Mouse (Mus musculus) embryonic facial prominence, embryonic 10.5 days (tissue): ENCODE data around the gene Celsr2. TPM values are rescaled to one million over a fixed set of nuclear protein-coding genes. Genes with fewer than 3 reads are reported as not detected.
A peak's percentile ranks its signal among the peaks of the same experiment; 100 is the strongest.

Experiments used
- DNase-seq: peaks from one replicate; pipeline ENCODE4 v3.0.0-alpha.2; 2017; ENCODE audit warnings: low spot score
- H3K27ac ChIP-seq: fragments of 300-500 bp; sonication (generic); replicated peaks from 2 replicates; pipeline ENCODE4 v1.5.1; 2016; ENCODE audit warnings: mild to moderate bottlenecking
- H3K27me3 ChIP-seq: fragments of 300-500 bp; sonication (generic); replicated peaks from 2 replicates; pipeline ENCODE4 v1.6.1; 2016; ENCODE audit warnings: low read depth, mild to moderate bottlenecking; ENCODE audit not compliant: poor library complexity, severe bottlenecking
- H3K36me3 ChIP-seq: fragments of 300-500 bp; sonication (generic); replicated peaks from 2 replicates; pipeline ENCODE4 v1.6.1; 2016; ENCODE audit warnings: mild to moderate bottlenecking, moderate library complexity
- H3K4me1 ChIP-seq: fragments of 300-500 bp; sonication (generic); 2 replicates; pipeline ENCODE4 v1.6.1; 2016
- H3K4me3 ChIP-seq: fragments of 300-500 bp; sonication (generic); 2 replicates; pipeline ENCODE4 v1.5.1; 2016; ENCODE audit warnings: mild to moderate bottlenecking, moderate library complexity
- H3K9me3 ChIP-seq: fragments of 300-500 bp; sonication (generic); 2 replicates; pipeline ENCODE4 v1.6.1; 2016; ENCODE audit warnings: mild to moderate bottlenecking
- WGBS: fragments of 180-500 bp; shearing (Covaris S2); methylation state at CpG from one replicate; pipeline ENCODE4 v1.1.7; 2016; 5-methylcytosine and 5-hydroxymethylcytosine counted together
- polyA plus RNA-seq: library from polyadenylated mRNA; unstranded; fragments of >200 nt; fragmentation: Nextera tagmentation; extraction: Ambion mirVana; gene quantifications from 2 replicates; pipeline ENCODE4 v1.2.1, GENCODE M21; 2016

The Celsr2 gene
- polyA plus RNA-seq = 10.2 and 20.1 TPM in 2 replicates

DNA sequence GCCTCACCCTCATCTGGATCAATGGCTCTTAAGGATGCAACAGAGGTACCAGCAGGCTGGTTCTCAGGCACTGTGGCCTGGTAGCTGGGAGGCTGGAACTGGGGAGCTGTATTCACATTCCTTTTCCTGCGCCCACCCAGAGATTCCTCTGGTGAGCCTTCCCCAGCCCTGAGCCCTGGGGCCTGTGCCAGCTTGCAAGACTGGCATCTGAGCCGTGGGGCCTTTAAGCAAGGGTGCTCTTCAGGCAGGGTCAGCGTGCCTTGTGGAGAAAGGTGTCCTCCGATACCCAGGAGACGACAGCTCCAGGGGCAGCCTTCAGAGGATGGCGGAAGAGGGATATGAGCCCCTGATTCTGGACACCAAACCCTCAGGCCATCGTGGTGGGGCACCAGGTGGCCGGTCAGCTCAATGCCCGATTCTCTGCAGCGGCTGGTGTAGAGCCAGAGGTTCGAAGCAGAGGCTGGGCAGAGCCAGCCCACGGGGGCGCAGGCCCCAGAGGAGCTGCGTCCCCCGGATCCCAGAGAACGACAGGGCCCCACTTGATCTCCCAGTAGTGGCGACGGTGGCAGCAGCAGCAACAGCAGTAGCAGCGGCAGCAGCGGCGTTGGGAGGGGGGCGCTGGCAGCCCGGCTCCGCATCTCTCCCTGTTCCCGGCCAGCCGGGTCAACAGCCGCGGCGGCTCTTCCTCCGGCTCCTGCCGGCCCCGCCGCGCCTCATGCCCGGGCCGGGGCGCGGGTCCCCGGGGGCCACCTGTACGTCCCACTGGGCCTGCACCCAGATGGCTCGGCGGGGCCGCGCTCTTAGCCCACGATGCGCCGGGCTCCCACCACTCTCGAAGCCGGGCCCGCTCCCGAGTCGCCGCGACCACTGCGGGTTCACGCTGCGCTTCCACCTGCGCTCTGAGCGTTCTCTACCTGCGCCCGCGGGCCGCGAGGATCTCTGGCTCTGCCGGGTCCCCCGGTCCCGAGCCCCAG is at the start of gene Celsr2:
Gene Celsr2, minus strand, starts transcription at position 696 of the 974 bp plus-strand sequence.
- Histone ChIP-seq H3K36me3 (peaks cover 36% of the 10 kb centered on the region), H3K4me1 (peaks cover 36% of the 10 kb centered on the region), H3K4me3 (peak within 1 kb of the TSS; percentile 82), H3K27ac (peak within 1 kb of the TSS; percentile 93), H3K9me3 (peaks cover 25% of the 10 kb centered on the region), H3K27me3 (peaks cover 42% of the 10 kb centered on the region)
- peak; percentile 69 for DNase-seq
- 6% methylated on average over 67 of the region's 67 CpGs for WGBS

DNA sequence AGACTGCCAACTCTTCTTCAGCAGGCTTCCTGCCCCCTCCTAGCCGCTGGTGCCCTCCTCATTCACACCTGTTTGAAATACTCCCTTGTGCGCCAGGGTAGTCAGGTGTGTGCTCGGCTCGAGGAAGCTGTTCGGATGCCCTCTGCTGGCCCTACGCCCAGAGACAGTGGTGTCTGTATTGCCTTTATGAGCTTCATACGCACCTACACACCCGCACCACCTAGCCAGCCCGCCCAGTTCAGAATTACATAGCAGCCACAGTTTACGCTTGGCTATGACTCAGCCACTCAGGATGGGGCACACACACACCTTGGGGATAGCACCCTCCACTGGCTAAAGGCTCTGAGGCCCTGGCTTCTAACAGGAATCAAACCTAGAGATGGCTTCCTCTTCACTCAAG is 43.5 kb upstream of the Celsr2 start:
- peaks cover 3% of the 10 kb centered on the region; the same call in 1 of the 2 replicates for H3K4me1 ChIP-seq
- no peaks in the 10 kb centered on the region for H3K9me3 ChIP-seq
- WGBS = 46% methylated on average over 10 of the region's 10 CpGs
- H3K27me3 ChIP-seq = peaks cover 6% of the 10 kb centered on the region; the same call in 1 of the 2 replicates
- no peak for DNase-seq
- H3K4me3 ChIP-seq = no peak overlapping the region
- no peaks in the 10 kb centered on the region for H3K36me3 ChIP-seq
- H3K27ac ChIP-seq = no peak overlapping the region

DNA sequence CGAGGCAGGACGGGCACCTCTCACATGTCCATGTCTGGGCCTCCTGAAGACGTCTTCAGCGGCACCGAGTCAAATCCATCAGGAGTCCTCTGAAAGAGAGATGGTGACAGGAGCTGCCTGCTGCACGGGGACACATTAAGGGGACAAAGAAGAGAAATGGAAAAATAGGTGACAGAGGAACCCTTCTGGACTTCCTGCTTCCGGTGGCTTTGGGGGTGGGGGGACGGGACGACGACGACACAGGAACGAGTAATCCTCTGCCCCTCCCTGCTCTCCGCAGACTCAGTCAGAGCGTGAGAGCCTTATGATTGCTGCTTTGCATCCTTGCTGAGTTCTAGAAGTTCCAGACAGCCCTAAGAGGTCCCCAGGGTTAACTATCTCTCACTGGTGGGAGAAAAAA is 43.0 kb upstream of the Celsr2 start:
- 56% methylated on average over 14 of the region's 14 CpGs for WGBS
- no peak overlapping the region for H3K27ac ChIP-seq
- H3K4me1 ChIP-seq = peaks cover 3% of the 10 kb centered on the region; the same call in 1 of the 2 replicates
- DNase-seq = no peak
- peaks cover 6% of the 10 kb centered on the region; the same call in 1 of the 2 replicates for H3K27me3 ChIP-seq
- no peak overlapping the region for H3K4me3 ChIP-seq
- H3K9me3 ChIP-seq = no peaks in the 10 kb centered on the region
- no peaks in the 10 kb centered on the region for H3K36me3 ChIP-seq

GRCm38 (mm10) chr3:108454172-108454571 is 38.8 kb upstream of the Celsr2 start:
- 71% methylated on average over 1 of the region's 1 CpGs for WGBS
- Histone ChIP-seq H3K36me3 (no peaks in the 10 kb centered on the region), H3K4me1 (peaks cover 3% of the 10 kb centered on the region; the same call in 1 of the 2 replicates), H3K9me3 (no peaks in the 10 kb centered on the region), H3K27ac (no peak overlapping the region), H3K4me3 (no peak overlapping the region), H3K27me3 (no peaks in the 10 kb centered on the region)
- DNase-seq = no peak

GRCm38 (mm10) chr3:108451969-108452368 is 36.6 kb upstream of the Celsr2 start:
- no peak for DNase-seq
- no peaks in the 10 kb centered on the region for H3K36me3 ChIP-seq
- H3K27me3 ChIP-seq = no peaks in the 10 kb centered on the region
- no peaks in the 10 kb centered on the region for H3K9me3 ChIP-seq
- H3K27ac ChIP-seq = no peak overlapping the region
- no peak overlapping the region for H3K4me3 ChIP-seq
- 82% methylated on average over 2 of the region's 2 CpGs for WGBS
- H3K4me1 ChIP-seq = no peaks in the 10 kb centered on the region

DNA sequence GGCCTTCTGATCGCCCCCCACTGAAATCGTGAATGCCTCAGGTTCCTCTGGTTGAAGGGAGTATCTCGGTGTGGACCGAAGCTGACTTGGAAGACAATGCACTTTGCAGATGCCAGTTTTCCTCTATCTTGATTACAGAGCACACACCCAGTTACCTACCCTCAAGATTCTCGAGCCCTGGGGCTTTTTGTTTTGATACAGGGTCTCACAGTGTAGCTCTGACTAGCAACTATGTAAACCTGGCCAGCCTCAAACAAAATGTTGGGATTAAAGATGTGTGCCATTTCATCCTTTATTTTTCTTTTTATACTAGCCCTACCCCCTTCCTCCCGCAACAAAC is 30.0 kb upstream of the Celsr2 start:
- WGBS = 15% methylated on average over 6 of the region's 6 CpGs
- Histone ChIP-seq H3K27ac (peak overlapping the region; percentile 87), H3K4me3 (peak overlapping the region; percentile 80), H3K4me1 (peaks cover 27% of the 10 kb centered on the region), H3K27me3 (no peaks in the 10 kb centered on the region), H3K36me3 (peaks cover 21% of the 10 kb centered on the region), H3K9me3 (no peaks in the 10 kb centered on the region)
- DNase-seq = no peak

GRCm38 (mm10) chr3:108444698-108445365 is 29.5 kb upstream of the Celsr2 start, which contains the start of gene Sars:
Gene Sars, minus strand, starts transcription at chr3:108445209.
- Histone ChIP-seq H3K9me3 (no peaks in the 10 kb centered on the region), H3K4me1 (peaks cover 27% of the 10 kb centered on the region), H3K4me3 (peak within 1 kb of the TSS; percentile 80), H3K27me3 (no peaks in the 10 kb centered on the region), H3K27ac (peak within 1 kb of the TSS; percentile 87), H3K36me3 (peaks cover 24% of the 10 kb centered on the region)
- DNase-seq = peak; percentile 96
- under 1% methylated on average over 41 of the region's 41 CpGs for WGBS

DNA sequence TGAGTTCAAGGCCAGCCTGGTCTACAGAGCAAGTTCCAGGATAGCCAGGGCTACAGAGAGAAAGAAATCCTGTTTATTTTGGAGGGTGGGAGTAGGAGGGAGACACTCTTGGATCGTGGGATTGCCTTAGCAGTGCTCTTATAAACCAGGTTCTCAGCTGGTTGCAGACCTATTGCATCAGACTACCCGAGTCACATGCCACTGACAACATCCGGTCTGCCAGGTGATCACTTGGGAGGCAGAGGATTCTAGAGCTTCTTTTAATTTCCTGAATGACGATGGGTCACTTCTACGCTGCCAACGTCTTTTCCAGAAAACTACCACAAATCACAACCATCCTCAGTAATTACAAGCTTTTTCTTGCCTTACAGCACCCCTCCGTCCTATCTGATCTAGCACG is 28.7 kb upstream of the Celsr2 start:
- Histone ChIP-seq H3K4me1 (peaks cover 27% of the 10 kb centered on the region), H3K9me3 (no peaks in the 10 kb centered on the region), H3K36me3 (peaks cover 30% of the 10 kb centered on the region), H3K27me3 (no peaks in the 10 kb centered on the region), H3K27ac (peak overlapping the region; percentile 87), H3K4me3 (peak overlapping the region; percentile 80)
- DNase-seq = no peak
- WGBS = 29% methylated on average over 8 of the region's 8 CpGs

DNA sequence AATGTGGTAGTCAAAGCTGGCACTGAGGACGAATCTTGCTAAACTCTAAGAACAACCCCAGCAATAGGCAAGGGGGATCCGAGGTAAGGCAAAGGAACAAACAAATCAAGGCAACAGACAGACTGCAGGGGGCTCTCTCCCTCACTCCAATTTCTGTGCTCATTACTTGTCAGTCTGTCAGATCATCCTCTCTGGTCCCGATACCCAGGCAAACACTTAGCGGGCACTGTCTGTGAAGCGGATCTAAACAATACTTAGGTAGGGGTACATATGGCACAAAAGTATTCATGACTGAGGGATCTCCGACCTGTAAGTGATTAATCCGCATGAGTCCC is 21.0 kb upstream of the Celsr2 start:
- peaks cover 38% of the 10 kb centered on the region for H3K4me1 ChIP-seq
- WGBS = 89% methylated on average over 7 of the region's 7 CpGs
- no peak for DNase-seq
- no peak overlapping the region for H3K27ac ChIP-seq
- H3K9me3 ChIP-seq = no peaks in the 10 kb centered on the region
- peaks cover 81% of the 10 kb centered on the region for H3K36me3 ChIP-seq
- no peaks in the 10 kb centered on the region for H3K27me3 ChIP-seq
- H3K4me3 ChIP-seq = no peak overlapping the region

GRCm38 (mm10) chr3:108435701-108436379 is 20.5 kb upstream of the Celsr2 start:
- peaks cover 38% of the 10 kb centered on the region for H3K4me1 ChIP-seq
- peaks cover 81% of the 10 kb centered on the region for H3K36me3 ChIP-seq
- H3K4me3 ChIP-seq = no peak overlapping the region
- 89% methylated on average over 17 of the region's 17 CpGs for WGBS
- no peak for DNase-seq
- no peaks in the 10 kb centered on the region for H3K9me3 ChIP-seq
- no peaks in the 10 kb centered on the region for H3K27me3 ChIP-seq
- no peak overlapping the region for H3K27ac ChIP-seq

- peaks cover 89% of the 10 kb centered on the region for H3K36me3 ChIP-seq
- 39% methylated on average over 19 of the region's 19 CpGs for WGBS
- H3K9me3 ChIP-seq = no peaks in the 10 kb centered on the region
- H3K4me1 ChIP-seq = peaks cover 38% of the 10 kb centered on the region
- H3K27ac ChIP-seq = peak overlapping the region; percentile 80
- no peaks in the 10 kb centered on the region for H3K27me3 ChIP-seq
- H3K4me3 ChIP-seq = peak overlapping the region; percentile 33
- no peak for DNase-seq
Observed at GRCm38 (mm10) chr3:108433881-108434495, 18.6 kb upstream of the Celsr2 start.
